Mouse (Mus musculus): ENCODE results near the gene Stac. TPM values are rescaled to one million over a fixed set of nuclear protein-coding genes. Genes with fewer than 3 reads are reported as not detected.

Gene Stac
- 2.8 and 2.9 TPM in 2 replicates for polyA plus RNA-seq (2015; fragmentation: Nextera tagmentation; extraction: Ambion mirVana)

GRCm38 (mm10) chr9:111689680-111690483 is at the start of gene Stac:
Gene Stac, minus strand, starts transcription at chr9:111690348.
- 2% methylated on average over 64 of the region's 64 CpGs for WGBS
- H3K27me3 ChIP-seq (replicated peaks; ENCODE audit: control insufficient read depth, insufficient read depth, low read length), result peaks cover 18% of the 10 kb centered on the region

GRCm38 (mm10) chr9:111739431-111740245 is 49.5 kb upstream of the Stac start:
- H3K4me3 ChIP-seq (ENCODE audit: low read length), result no peak overlapping the region
- H3K27me3 ChIP-seq (replicated peaks; ENCODE audit: control insufficient read depth, insufficient read depth, low read length), result no peaks in the 10 kb centered on the region
- no peak overlapping the region for H3K9ac ChIP-seq (ENCODE audit: low read depth, low read length)
- no peaks in the 10 kb centered on the region for H3K36me3 ChIP-seq (ENCODE audit: control insufficient read depth, insufficient read depth, low read length)
- peak; percentile 73 for ATAC-seq
- H3K9me3 ChIP-seq (ENCODE audit: control insufficient read depth, low read length), result no peaks in the 10 kb centered on the region
- WGBS, result 48% methylated on average over 10 of the region's 10 CpGs
- 0 out of 2 replicates have a peak overlapping the region, but pooled peaks have one; percentile 20 for H3K27ac ChIP-seq (ENCODE audit: low read length)
- H3K4me1 ChIP-seq (ENCODE audit: control insufficient read depth, insufficient read depth, low read length), result no peaks in the 10 kb centered on the region
- H3K4me2 ChIP-seq (ENCODE audit: low read depth, low read length), result no peak overlapping the region

More at GRCm38 (mm10) chr9:111689680-111690483, at the start of gene Stac:
- peak; percentile 71 for ATAC-seq
- H3K27ac ChIP-seq (ENCODE audit: low read length), result no peak within 1 kb of the TSS
- H3K4me2 ChIP-seq (ENCODE audit: low read depth, low read length), result peak within 1 kb of the TSS; percentile 99
- no peaks in the 10 kb centered on the region for H3K9me3 ChIP-seq (ENCODE audit: control insufficient read depth, low read length)
- H3K36me3 ChIP-seq (ENCODE audit: control insufficient read depth, insufficient read depth, low read length), result no peaks in the 10 kb centered on the region
- peak within 1 kb of the TSS; percentile 58 for H3K4me3 ChIP-seq (ENCODE audit: low read length)
- H3K4me1 ChIP-seq (ENCODE audit: control insufficient read depth, insufficient read depth, low read length), result peaks cover 5% of the 10 kb centered on the region; the same call in 1 of the 2 replicates
- peak within 1 kb of the TSS; percentile 53 for H3K9ac ChIP-seq (ENCODE audit: low read depth, low read length)

- ATAC-seq, result peak; percentile 45
- no peaks in the 10 kb centered on the region for H3K9me3 ChIP-seq (ENCODE audit: control insufficient read depth, low read length)
Observed at GRCm38 (mm10) chr9:111739026-111739425, 48.9 kb upstream of the Stac start.

GRCm38 (mm10) chr9:111737796-111738195 is 47.6 kb upstream of the Stac start:
- H3K27ac ChIP-seq (ENCODE audit: low read length), result no peak overlapping the region
- H3K27me3 ChIP-seq (replicated peaks; ENCODE audit: control insufficient read depth, insufficient read depth, low read length), result no peaks in the 10 kb centered on the region
- H3K36me3 ChIP-seq (ENCODE audit: control insufficient read depth, insufficient read depth, low read length), result no peaks in the 10 kb centered on the region
- no peak overlapping the region for H3K4me3 ChIP-seq (ENCODE audit: low read length)
- no peaks in the 10 kb centered on the region for H3K4me1 ChIP-seq (ENCODE audit: control insufficient read depth, insufficient read depth, low read length)
- WGBS, result 91% methylated on average over 2 of the region's 2 CpGs
- H3K4me2 ChIP-seq (ENCODE audit: low read depth, low read length), result no peak overlapping the region
- H3K9me3 ChIP-seq (ENCODE audit: control insufficient read depth, low read length), result no peaks in the 10 kb centered on the region
- no peak overlapping the region for H3K9ac ChIP-seq (ENCODE audit: low read depth, low read length)
- ATAC-seq, result no peak

More at GRCm38 (mm10) chr9:111739026-111739425, 48.9 kb upstream of the Stac start:
- WGBS, result 56% methylated on average over 3 of the region's 3 CpGs
- Histone ChIP-seq H3K4me2 (ENCODE audit: low read depth, low read length) (no peak overlapping the region), H3K27ac (ENCODE audit: low read length) (no peak overlapping the region), H3K4me3 (ENCODE audit: low read length) (no peak overlapping the region), H3K9ac (ENCODE audit: low read depth, low read length) (no peak overlapping the region), H3K36me3 (ENCODE audit: control insufficient read depth, insufficient read depth, low read length) (no peaks in the 10 kb centered on the region), H3K27me3 (replicated peaks; ENCODE audit: control insufficient read depth, insufficient read depth, low read length) (no peaks in the 10 kb centered on the region), H3K4me1 (ENCODE audit: control insufficient read depth, insufficient read depth, low read length) (no peaks in the 10 kb centered on the region)

- 78% methylated on average over 3 of the region's 3 CpGs for WGBS
- no peak overlapping the region for H3K27ac ChIP-seq (ENCODE audit: low read length)
- H3K9ac ChIP-seq (ENCODE audit: low read depth, low read length), result no peak overlapping the region
- ATAC-seq, result no peak
- H3K4me3 ChIP-seq (ENCODE audit: low read length), result no peak overlapping the region
- no peaks in the 10 kb centered on the region for H3K36me3 ChIP-seq (ENCODE audit: control insufficient read depth, insufficient read depth, low read length)
- H3K9me3 ChIP-seq (ENCODE audit: control insufficient read depth, low read length), result no peaks in the 10 kb centered on the region
- no peak overlapping the region for H3K4me2 ChIP-seq (ENCODE audit: low read depth, low read length)
- H3K27me3 ChIP-seq (replicated peaks; ENCODE audit: control insufficient read depth, insufficient read depth, low read length), result no peaks in the 10 kb centered on the region
- H3K4me1 ChIP-seq (ENCODE audit: control insufficient read depth, insufficient read depth, low read length), result no peaks in the 10 kb centered on the region
Observed at GRCm38 (mm10) chr9:111735931-111736330, 45.8 kb upstream of the Stac start.

- no peak for ATAC-seq
- no peak overlapping the region for H3K27ac ChIP-seq (ENCODE audit: low read length)
- no peaks in the 10 kb centered on the region for H3K9me3 ChIP-seq (ENCODE audit: control insufficient read depth, low read length)
- H3K4me3 ChIP-seq (ENCODE audit: low read length), result no peak overlapping the region
- no peaks in the 10 kb centered on the region for H3K27me3 ChIP-seq (replicated peaks; ENCODE audit: control insufficient read depth, insufficient read depth, low read length)
- no peak overlapping the region for H3K9ac ChIP-seq (ENCODE audit: low read depth, low read length)
- 71% methylated on average over 9 of the region's 9 CpGs for WGBS
- no peaks in the 10 kb centered on the region for H3K4me1 ChIP-seq (ENCODE audit: control insufficient read depth, insufficient read depth, low read length)
- H3K36me3 ChIP-seq (ENCODE audit: control insufficient read depth, insufficient read depth, low read length), result no peaks in the 10 kb centered on the region
- H3K4me2 ChIP-seq (ENCODE audit: low read depth, low read length), result no peak overlapping the region
Observed at GRCm38 (mm10) chr9:111731939-111732670, 42.0 kb upstream of the Stac start.

- no peaks in the 10 kb centered on the region for H3K4me1 ChIP-seq (ENCODE audit: control insufficient read depth, insufficient read depth, low read length)
- no peak overlapping the region for H3K4me3 ChIP-seq (ENCODE audit: low read length)
- no peak overlapping the region for H3K9ac ChIP-seq (ENCODE audit: low read depth, low read length)
- no peak overlapping the region for H3K4me2 ChIP-seq (ENCODE audit: low read depth, low read length)
- no peak overlapping the region for H3K27ac ChIP-seq (ENCODE audit: low read length)
- H3K36me3 ChIP-seq (ENCODE audit: control insufficient read depth, insufficient read depth, low read length), result no peaks in the 10 kb centered on the region
- 0 out of 2 replicates have a peak, but pooled peaks have one; percentile 38 for ATAC-seq
- H3K9me3 ChIP-seq (ENCODE audit: control insufficient read depth, low read length), result no peaks in the 10 kb centered on the region
- no peaks in the 10 kb centered on the region for H3K27me3 ChIP-seq (replicated peaks; ENCODE audit: control insufficient read depth, insufficient read depth, low read length)
- 36% methylated on average over 5 of the region's 5 CpGs for WGBS
Observed at GRCm38 (mm10) chr9:111724981-111725593, 34.9 kb upstream of the Stac start.

GRCm38 (mm10) chr9:111714457-111714856 is 24.3 kb upstream of the Stac start:
- no peak overlapping the region for H3K4me2 ChIP-seq (ENCODE audit: low read depth, low read length)
- no peaks in the 10 kb centered on the region for H3K9me3 ChIP-seq (ENCODE audit: control insufficient read depth, low read length)
- no peaks in the 10 kb centered on the region for H3K4me1 ChIP-seq (ENCODE audit: control insufficient read depth, insufficient read depth, low read length)
- H3K9ac ChIP-seq (ENCODE audit: low read depth, low read length), result no peak overlapping the region
- no peak overlapping the region for H3K4me3 ChIP-seq (ENCODE audit: low read length)
- no peak overlapping the region for H3K27ac ChIP-seq (ENCODE audit: low read length)
- no peaks in the 10 kb centered on the region for H3K27me3 ChIP-seq (replicated peaks; ENCODE audit: control insufficient read depth, insufficient read depth, low read length)
- ATAC-seq, result no peak
- no peaks in the 10 kb centered on the region for H3K36me3 ChIP-seq (ENCODE audit: control insufficient read depth, insufficient read depth, low read length)
- 45% methylated on average over 3 of the region's 3 CpGs for WGBS

Measured in intestine, embryonic 16.5 days (tissue).